Mouse (Mus musculus) NIH3T3 (cell line): ENCODE results near the gene Adamts18.
"Not testable (repeated sequence)": the region's sequence is repeated elsewhere in the genome, so short reads cannot be mapped to it uniquely, and the experiment has no call there.

Experiments
- DNase-seq: peaks from one replicate; pipeline ENCODE4 v3.0.0-alpha.2; 2012; ENCODE audit warnings: low read depth

The Adamts18 gene

DNA sequence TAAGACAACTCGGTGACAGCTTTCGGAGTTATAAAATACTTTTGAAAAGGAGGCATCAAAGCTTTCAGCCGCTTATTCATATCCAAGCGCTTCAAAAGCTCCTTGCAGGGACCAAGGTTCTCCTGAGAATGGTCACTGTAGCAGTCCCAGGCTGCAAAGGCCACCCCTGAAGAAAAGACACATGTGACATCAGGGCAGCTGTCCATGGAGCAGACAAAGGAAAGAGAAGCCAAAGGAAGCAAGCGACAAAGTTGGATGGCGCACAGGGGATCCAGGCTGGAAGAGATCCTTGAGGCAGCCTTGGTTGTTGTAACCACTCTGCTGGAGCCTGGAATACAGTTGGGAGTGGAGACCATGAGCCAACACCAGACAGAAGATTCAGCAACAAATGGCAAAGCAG is 10.3 kb downstream of the Adamts18 start:
- no peak for DNase-seq

DNA sequence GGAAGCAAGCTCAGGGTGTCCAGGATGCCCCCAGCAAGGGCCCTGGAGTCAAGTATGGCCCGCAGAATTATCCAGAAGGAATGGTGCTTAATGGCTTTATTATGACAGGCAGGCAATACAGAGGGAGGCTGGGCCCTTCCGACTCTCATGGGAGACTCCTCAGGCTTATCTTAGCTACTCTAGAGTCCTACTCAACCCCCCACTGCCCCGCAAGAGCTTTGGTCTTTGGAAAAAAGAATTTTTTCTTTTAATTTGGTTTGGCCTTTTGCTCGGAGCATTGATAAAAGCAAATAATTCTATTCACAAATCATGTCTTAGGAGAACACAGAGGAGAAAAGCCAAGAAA is 11.0 kb downstream of the Adamts18 start:
- no peak for DNase-seq

DNA sequence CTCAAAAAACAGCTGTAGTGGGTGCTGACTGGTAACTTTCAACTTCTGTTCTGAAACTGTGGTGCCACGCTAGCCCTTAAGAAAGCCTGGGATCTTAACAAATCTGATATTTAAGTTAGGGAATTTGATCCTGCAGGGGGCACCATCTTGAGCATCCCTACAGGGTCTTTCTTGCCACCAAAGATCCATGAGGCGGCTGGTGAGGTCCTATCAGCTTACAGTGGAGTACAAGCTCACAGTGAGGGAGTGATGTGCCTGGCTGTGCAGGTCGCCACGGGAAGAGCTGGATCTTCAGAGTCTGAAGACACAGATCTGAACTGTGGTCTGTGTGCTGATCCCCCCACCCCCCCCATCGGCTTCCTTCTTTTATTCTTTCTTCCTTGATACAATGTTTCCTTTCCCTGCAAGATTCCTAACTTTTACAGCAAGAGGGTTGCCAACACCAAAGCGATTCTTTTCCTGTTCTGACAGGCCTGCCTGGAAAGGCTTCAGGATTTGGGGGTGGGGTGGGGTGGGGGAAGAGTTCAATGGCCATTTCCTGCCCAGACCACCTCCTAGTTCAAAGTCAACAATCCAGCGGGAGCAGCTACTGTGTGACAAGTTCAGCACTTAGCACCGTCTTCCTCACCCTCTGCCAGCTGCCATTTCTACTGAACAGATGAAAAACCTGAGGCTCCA is 11.5 kb downstream of the Adamts18 start:
- DNase-seq = no peak

DNA sequence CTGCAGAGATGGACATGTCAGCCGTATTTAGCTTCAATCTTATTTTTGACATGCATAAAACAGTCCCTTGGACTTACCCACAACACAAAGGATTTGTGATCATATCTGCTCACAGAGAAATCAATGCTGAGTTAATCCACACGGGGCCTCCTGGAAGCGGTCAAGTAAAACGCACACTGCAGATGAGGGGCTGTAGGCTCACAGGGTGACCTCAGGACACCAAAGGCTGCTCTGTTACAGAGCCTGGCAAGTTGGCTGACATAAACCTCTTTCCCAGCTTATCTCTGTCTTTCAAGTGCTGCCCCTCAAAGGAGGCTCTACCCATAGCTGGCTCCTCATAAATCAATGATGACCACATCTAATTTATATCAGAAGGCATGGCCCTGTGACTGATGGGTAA is 14.9 kb downstream of the Adamts18 start:
- DNase-seq = no peak

DNA sequence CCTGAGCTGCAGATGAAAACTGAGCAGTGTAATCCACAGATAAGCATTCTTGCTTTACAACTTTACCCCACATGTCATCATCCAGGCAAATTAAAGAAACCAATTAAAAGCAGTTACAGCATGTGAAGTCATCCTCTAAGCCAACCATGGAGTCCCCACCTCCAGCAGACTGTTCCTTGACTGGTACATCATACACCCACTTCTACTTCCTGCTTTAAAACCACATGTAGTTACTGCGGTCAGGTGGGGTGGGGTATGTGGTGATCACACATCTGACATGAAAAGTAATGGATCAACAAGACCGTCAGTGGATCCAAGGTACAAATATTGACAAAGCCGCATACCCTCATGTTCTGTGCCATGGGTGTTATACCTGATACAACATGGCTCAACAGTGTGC is 21.3 kb downstream of the Adamts18 start:
- no peak for DNase-seq

DNA sequence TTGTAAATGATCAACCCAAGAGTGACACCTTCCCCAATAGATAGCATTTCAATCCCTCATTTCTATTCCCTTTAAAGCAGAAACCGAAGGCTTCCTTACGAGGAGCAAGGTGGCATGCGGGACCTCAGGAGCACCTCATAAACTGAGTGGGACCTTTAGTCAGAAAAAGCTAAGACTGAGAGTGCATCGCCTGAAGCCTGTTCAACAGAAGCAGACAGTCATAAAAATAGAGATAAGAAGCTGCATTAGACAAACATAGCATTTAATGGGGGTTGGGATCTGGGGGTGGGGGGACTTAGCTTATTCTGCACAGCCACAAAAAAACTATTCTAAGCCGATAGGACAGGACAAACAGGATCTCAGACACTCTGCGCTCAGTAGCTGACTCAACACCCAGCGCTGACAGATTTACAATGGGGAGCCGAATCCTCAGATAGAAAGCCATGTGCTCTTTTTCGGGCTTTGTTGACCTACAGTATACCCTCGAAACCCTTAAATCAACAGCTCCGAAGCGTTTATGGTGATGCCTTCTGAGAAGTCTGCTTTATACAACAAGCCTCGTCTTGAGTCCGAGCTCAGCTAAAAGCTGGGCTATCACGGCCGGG is 27.5 kb downstream of the Adamts18 start:
- no peak for DNase-seq

DNA sequence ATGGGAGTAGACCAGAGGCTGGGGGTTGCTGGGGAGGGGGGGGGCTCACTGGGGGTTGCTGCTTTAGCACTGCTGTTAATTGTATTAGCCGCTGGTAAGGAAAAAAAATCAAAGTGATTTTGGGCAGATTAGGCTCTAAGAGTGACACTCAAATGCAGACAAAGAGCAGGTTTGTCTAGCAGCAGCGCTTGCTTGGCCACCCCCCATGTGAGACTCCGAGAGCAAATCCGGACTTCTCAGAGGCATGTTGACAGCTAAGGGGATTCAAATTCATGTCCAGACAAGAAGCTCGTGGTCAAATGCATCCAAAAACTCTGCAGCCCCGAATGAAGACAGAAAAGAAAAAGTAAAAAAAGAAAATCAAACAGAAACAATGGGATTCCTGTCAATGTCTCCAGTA is 34.6 kb downstream of the Adamts18 start:
- no peak for DNase-seq

DNA sequence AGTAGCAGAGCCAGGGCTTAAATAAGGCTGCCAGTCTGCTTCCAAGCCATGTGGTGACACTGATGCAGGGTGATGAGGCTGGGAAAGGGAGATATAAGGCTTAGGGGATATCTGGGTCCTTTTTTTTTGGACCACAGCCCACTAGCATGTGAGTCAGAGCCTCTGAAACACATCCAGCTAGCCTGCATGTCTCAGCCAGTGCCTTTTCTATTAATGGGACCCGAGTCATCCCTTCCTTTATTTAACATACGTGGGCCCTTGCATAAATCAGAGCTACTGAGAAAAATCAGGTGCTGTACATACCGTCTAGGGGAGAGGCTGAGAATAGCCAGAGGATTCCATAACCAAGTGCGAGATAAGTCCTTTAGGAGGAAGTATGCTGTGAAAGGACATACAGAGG is 37.0 kb downstream of the Adamts18 start:
- peak; percentile 5 for DNase-seq

DNA sequence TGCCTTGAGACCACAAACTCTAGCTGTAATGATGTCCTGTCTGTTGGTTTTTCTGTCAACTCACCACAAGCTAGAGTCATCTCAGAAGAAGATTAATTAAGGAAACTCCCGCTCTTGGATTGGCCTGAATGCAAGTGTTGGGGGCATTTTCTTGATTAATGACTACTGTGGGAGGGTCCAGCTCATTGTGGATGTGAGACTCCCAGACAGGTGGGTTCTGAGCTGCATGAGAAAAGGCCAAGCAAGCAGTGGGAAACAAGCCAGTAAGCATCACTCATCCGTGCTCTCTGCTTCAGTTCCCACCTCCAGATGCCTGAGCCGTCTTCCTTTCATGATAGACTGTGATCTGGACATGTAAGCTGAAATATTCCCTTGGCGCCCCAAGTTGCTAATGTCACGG is 38.6 kb downstream of the Adamts18 start:
- DNase-seq = no peak

DNA sequence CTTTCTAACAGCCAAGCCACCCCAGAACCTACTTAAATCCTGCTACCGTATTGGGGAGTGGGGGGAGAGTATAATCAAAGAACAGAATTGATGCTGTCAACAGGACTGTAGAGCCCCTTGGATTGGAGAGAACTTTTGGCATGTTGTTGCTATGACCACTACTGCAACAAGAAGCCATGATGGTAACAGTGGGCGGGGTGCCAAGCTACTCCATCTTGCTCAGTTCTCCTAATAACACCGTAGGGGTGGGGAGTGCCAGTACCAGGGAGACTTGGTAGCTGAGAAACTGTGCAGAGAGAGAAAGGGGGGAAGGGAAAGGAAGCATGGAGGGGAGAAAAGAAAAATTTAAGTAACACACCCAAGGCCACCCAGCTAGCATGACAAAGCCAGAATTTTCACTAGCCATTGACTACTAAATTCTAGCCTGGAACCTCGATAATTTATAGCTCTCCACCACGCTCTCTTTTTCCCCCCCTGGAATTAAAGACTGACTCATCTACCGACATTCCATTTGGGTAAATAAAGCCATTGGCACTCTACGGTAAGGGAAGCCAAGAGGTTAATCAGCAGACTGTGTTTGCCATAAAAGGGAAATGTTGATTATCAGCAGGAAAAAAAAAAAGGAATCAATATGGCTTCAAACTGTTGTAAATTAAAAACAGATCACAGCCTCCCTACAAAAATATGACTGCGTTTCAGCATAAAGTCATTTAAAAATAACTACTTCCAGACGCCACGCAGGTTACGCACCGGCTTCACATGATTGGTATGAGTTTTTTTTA is 44.5 kb downstream of the Adamts18 start:
- DNase-seq = peak; percentile 67

DNA sequence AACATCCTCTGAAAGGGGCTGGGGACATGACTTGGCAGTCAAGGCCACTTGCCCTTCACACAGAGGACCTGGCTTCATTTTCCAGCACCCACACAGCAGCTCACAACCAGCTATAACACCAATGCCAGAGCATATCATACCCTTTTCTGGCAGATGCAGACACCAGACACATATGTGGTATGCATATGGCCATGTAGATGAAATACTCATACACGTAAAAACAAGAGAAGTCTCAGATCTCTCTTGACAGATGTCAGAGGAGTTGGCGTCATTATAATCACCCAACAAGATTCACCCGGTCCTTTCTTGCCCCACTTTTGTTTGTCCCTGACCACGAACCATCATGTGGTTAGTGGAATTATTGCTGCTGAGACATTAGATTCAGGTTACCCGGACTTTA is 47.0 kb downstream of the Adamts18 start:
- DNase-seq = no peak

DNA sequence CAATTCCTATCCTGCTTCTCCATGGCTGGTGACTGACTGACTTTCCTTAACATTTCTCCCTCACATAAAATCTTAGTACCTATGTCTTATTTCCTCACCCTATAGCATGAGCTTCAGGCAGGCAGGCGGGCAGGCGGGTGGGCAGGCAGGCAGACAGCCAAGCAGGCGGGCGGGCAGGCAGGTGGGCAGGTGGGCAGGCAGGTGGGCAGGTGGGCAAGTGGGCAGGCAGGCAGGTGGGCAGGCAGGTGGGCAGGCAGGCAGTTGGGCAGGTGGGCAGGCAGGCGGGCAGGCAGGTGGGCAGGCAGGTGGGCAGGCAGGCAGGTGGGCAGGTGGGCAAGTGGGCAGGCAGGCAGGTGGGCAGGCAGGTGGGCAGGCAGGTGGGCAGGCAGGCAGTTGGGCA is 48.0 kb downstream of the Adamts18 start:
- not testable (repeated sequence) for DNase-seq

DNA sequence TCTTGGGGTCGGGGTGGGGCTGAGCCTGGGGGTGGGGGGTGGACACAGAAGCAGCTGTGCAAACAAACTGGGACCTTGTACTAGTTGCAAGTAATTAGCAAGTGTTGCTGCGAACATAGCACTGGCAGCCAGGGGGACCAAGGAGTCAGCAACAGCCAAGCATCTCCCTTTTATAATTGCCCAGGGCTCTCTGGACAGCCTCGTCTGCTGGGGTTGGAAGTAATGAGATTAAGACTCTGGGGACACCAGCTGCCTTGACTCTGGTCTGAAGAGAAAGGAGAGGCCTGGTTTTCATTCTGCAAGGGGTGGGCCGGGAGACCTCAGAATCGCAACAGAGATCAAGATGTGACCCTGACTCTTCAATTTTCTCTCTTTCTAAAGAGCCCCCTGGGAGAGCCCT is 49.0 kb downstream of the Adamts18 start:
- DNase-seq = no peak

DNA sequence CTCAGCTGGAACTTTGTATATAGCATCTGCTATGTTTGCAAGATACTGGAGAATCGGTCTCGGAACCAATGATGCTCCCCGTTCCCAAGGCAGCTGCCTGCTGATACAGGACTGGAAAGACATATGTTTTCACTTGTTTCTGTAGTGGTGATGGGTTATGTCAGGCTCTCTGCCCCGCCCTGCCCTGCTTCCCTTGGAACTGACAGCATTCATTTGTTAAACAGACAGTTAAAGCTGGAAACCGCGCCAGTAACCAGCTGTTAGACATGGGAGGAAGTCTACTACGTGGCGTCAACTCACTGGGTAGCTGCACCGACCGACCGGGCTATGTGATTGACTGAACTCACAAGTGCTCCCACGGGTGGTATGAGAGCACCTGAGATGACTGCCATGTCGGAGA is 56.7 kb downstream of the Adamts18 start:
- DNase-seq = peak; percentile 9

DNA sequence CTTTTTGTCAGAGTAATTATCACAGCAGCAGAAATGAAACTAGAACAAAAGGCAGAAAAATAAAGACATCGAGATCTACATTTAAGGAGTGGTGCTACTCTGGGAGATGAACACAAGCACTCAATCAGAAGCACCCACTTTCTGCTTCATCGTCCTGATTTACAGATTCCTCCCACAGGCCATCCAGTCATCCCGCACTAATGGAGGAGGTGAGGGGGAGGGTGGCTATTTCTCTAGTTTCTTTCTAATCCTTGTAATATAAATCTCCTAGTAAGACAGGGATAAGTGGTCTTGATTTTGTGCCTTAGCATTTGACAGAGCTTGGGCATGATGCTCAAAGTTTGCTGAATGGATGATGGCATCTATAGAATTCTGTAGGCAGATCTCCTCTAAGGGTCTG is 57.5 kb downstream of the Adamts18 start:
- DNase-seq = no peak

DNA sequence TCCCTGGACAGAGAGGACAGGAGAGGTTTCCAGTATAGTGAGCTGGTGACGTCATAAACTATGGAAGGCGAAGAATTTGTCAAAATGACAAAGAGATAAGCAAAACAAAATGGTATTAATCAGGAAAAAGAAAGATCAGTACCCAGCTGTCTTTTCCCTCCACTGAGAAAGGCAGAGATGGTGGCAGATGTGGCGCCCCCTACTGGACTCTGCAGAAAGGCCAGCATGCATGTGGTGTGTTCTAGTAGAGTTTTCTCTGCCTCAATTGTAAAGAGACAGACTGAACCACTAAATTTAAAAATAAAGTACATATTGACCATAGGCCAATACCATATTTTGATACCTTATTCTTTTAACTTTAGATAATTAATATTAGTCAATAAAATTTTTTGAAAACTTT is 64.8 kb downstream of the Adamts18 start:
- no peak for DNase-seq

DNA sequence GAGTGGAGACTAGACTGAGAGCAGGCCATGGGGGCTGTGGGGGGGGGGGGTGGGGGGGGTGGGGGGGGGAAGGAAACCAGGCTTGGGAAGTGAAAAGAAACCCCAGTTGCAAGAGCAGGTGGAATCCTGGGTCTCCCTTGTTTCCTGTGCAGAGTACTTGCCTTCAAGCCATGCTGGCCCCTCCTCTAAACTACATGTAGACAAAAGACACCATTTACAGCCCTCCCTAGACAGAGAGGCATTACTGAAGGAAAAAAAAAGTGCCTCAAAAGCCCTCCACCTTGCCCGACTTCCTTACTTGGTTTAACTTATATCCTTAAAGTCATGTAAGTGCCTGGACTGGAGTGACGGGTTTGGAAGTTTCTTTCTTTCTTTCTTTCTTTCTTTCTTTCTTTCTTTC is 67.0 kb downstream of the Adamts18 start:
- DNase-seq = no peak

DNA sequence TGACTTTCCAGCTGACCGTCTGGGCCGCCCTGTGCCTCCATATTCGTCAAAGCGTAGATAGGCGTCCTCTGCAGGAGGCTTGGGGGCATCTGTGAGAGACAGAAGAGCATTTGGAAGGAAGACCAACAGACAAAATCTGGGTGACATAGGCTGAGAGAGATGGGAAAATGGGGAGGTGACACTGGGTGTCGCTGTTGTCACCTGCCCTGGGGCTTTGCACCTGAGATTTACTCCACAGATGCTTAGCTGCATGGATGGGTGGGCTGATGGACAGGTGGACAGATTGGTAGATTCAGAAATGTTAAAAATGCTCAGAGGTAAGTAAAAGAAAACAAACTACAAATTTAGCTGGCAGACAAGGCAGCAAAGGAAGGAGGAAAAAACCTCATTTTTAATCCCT is 73.2 kb downstream of the Adamts18 start:
- DNase-seq = no peak

DNA sequence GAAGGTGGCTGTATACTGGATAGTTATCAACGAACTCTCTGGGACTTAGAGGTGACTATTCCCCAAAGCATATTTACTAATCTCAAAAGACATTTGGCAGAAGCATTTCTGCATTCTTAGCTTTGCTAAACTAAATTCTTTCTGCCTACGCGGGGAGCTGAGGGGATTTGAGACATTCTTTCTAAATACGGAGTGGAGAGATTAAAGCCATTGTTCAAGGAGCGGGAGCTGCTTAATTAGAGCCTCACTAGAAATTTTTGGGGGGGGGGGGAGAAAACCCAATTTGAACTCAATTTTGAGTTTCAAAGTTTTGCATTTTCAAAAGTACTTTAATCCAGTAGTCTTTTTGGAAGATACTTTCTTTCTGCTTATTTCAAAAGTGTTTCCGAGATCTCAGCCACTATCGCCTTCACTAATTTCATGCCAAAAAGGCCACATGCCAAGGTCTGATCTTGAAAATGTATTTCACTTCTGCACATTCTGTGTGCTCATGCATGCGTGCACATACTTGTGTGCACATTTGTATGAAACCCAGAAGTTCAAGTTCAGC is 79.6 kb downstream of the Adamts18 start:
- no peak for DNase-seq

DNA sequence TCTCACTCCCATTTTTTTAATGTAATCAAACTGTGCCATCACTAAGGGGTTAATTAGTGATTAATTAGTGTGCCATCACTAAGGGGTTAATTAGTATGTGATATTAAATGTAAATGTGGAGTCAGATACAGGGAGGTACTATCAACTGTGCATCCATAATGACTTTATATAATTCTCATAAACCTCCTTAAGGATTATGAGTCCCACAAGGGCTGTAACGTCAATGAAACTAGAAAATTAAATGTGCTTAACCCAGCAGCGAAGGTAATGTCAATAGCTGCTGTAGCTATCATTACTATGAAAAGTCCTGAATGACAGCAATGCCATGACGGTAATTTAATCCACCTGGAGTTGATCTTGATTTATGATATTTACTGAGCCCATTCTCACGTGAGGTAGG is 83.4 kb downstream of the Adamts18 start:
- no peak for DNase-seq

DNA sequence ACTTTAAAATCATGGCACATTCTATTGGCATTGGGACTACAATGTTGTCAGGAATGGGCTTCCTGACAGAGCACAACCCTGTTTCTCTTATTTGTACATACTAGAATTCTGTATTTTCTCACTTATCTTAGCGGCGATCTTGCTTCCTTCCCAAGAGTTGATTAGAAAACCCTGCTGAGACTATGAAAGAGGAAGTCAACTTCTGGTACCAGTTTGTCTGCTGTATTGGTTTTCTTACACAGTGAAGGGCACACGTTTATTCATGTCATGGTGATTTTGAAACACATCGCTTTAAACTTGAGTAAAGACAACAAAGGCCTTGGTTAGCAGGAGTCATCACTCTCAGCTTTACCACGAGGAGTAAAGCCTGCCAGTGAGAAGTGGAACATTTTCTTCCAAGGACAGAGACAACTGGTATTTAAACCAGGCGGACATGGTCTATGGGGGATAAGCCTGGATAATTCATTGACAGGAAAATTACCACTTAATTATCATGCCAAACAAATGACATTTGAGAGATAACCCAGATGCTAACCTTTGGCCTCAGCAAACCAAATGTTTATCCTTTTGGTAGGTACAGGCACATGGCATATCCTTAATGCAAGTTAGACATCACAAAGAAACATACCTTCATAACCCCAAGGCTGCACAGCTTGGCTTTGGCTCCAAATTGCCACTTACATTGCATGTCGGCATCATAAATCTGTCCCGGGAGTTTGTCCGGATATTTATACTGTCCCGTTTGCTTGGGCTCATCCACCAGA is 84.8 kb downstream of the Adamts18 start:
- DNase-seq = no peak

DNA sequence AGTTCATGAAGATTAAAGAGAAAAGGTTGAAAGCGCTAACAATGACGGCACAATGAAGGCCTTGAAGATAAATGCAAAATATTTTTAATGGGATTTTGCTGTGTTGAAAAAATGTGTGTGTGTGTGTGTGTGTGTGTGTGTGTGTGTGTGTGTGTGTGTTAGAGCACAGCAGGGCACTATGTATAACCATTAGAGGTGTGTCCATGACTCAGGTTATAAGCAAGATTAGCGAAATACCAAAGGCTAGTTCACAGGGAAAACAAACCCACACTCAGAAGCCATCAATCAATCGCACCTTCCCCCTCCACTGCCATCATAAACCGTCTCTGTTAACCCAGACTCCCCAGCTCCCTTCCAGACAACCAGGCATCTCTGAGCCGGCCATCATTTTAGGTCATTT is 86.4 kb downstream of the Adamts18 start:
- DNase-seq = no peak

DNA sequence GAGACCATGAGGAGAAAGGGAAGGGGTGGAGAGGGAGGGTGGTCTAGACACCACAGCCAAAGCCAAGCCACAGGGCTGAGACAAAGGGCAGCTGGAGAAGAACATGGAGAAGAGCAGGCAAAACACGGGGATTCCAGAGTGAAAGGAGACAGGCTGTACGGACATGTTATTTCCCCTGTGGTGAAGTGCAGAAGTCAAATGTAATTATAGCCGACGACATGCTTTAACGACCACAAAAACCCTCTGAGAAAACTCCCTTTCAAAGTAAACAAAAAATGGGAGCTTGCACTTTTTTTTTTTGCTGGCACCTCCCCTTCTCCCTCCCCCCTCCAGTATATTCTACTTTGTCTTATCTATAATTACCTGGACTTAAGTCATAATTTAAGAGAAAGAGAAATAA is 92.7 kb downstream of the Adamts18 start:
- no peak for DNase-seq
